Mouse (Mus musculus): ENCODE measurements at regions not wholly inside any gene's neighbourhood (a gene's known extent, or its start where the extent isn't known, plus 50 kb on each side); places are given as distances from the start of the nearest gene placed in this dataset.

DNA sequence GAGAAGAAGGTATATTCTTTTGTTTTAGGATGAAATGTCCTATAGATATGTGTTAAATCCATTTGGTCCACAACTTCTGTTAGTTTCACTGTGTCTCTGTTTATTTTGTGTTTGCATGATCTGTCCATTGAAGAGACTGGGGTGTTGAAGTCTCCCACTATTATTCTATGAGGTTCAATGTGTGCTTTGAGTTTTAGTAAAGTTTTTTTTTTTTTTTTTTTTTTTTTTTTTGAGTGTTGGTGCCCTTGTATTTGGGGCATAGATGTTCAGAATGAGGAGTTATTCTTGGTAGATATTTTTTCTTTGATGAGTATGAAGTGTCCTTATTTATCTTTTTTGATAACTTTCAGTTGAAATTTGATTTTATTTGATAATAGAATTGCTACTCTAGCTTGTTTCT, 301.4 kb upstream of the Tet2 start:
- DNase-seq (ENCODE audit: low read depth, low spot score) = no peak

DNA sequence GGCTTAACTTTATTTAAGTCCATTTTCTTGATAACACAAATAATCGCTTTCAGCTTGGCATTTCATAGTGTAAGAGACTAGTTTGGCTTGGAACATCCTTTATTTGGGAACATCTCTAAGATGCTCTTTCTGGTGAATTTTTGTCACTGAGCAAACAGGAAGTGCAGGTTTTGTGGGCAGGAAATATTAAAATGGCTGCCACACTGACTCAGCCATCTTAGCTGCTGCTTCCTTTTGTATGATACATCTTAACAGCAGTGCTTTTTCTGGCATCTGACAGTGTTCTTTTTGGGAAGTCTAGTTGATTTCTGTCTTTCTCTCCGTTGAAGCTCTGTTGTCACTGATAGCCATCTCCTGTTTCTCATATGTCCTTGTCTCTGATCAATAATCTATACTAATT, 329.4 kb upstream of the Tet2 start:
- DNase-seq (ENCODE audit: low read depth, low spot score) = no peak

DNA sequence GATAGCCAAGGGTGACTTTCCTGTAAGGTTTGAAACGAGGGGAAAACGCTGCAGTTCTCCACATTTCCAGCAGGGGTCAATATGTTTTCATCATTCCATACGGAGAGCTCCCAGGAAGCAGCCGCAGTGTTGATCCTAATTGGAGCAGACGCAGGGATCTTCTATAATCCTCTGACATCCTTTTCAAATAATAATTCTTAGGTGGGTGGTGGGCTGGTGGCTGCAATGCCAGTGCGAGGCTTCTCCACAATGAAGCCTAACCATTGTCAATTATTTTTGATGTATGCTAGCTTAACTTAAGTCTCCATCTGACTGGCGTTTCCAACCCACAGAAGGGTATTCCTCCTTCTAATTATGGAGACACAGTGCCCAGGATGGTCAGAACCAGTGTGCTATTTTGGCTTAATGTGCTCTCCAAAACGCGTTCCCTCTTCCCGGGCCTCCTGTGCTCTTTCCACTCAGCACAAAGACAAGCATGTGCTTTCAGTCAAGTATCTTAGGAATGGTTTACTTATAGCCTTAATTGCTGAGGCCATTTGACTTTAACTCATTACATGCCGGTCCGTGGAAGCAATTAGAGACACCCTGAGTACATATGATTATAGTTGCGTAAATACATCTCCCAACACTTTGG, 331.6 kb upstream of the Tet2 start:
- peak; percentile 84 for DNase-seq (ENCODE audit: low read depth, low spot score)

DNA sequence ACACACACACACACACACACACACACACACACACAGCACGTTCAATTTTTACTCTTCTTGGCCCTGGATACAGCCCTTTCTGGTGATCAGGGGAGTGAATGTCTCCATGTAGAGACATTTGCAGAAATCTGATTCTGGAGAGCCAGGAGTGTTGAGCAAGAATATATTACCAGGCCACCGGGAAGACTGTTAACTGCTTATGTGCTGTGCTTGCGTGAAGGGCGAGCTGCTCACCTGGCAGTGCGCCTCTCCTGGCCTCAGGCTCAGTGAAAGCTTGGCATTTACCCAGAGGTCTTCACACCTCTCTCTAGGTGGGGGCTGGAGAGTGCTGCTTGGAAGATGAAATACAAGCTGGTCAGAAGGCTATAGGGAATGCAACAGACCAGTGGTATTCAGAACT, 332.4 kb upstream of the Tet2 start:
- no peak for DNase-seq (ENCODE audit: low read depth, low spot score)

DNA sequence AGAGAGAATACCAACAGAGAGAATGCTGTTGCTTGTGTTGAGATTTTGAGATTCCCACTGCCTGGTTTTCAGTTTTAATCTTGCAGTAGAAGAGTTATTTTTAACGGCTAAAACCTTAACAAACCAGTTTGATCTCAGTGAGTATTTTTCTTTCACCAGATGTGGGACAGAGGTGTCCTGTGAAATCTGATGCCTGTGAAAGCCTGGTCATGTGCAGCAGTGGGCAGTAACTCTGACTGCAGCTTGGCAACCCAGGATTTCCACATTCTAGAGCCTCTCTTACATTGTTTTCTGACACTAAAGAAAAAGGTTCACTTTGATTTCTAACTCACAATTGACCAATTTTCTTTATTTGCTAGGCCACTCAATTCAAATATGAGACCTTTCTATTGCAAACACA, 335.7 kb upstream of the Tet2 start:
- no peak for DNase-seq (ENCODE audit: low read depth, low spot score)

DNA sequence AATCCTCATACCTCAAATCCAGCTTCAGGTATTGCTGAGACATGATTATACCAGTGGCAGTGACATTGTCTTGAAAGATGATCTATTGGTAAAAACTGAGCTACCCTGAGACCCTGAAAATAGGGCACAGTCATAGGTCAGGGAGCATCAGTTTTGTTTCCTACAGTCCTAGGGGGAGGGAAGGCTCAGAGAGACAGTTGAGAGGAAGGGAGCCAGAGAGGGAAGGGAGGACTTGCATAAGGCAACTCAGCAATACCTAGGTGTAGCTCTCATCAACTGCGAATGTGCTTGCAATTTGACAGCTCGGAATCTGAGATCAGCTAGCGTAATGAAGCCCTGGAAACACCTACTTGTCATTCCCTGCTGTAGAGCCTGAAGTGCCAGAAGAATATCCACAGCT, 334.4 kb upstream of the Cxxc4 start:
- DNase-seq (ENCODE audit: low read depth, low spot score) = no peak

DNA sequence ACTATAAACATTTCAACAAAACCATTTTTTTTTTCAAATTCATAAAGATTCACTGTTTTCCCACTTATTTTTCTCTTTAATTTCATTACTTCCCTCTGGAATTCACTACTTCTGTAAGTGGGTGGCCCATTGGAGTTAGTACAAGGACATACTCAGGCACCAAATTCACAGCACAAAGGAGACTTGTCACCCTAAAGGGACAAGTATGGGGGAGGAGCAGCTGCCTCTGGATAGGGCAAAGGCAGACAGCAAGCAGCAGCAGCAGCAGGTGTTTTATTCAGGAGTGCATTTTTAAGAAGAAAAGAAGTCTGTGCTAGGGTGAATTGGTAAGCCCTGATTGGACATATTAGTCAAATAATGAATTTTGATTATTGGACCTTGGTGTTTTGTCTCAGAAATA, 314.1 kb upstream of the Cxxc4 start:
- DNase-seq (ENCODE audit: low read depth, low spot score) = no peak

DNA sequence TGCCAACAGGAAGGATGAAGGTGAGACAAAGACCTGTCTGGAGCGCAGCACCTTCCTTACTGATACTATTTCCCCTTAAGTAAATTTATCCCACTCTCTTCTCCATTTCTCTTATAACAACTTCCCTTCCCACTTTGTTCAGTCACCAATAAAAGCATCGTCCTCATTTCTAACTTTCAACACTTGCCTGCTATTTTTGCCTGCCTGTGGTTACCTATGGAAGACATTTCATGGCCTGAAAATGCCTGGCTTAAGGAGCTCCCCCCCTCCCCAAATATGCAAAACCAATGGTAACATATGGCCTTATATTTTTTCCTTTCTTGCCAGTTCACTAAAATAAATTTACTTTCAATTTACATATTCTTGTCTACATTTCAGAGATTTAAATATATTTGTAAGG, 271.0 kb upstream of the Cxxc4 start:
- no peak for DNase-seq (ENCODE audit: low read depth, low spot score)

DNA sequence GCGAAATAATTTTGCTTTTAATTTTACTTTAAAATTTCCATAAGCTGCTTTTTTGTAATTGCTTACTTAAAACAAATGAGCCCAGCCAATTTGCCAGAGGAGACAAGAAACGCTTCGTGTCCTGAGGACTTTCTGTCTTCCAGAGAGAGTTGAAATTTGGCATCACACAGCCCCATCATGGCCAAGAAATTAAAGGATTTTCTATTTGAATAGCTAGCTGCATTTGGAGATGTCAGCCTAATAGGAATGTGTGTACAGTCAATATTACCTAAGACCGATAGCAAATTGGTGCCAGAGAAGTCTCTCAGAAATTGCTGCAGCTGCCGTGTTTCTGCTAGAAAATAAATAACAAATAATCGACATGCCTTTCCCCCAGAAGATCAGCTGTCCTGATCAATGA, 268.1 kb upstream of the Cxxc4 start:
- DNase-seq (ENCODE audit: low read depth, low spot score) = no peak

DNA sequence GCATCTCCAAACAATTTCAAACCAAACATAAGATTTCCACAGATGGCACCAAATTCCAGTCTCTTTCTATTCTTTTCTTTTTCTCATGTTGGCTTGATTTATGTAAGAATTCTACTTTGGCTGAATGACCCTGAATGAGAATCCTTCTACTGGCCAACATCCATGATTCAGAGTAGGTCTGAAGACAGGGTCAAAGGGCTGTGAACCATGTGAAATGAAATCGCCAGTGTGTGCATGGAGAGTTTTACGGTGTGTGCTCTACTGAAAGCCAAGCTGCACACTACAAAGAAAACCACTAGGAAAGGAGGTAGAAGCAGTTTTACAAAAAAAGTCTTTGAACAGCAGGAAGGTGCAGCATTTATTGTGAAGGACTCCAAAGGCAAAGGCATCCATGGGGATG, 263.5 kb upstream of the Cxxc4 start:
- DNase-seq (ENCODE audit: low read depth, low spot score) = no peak

DNA sequence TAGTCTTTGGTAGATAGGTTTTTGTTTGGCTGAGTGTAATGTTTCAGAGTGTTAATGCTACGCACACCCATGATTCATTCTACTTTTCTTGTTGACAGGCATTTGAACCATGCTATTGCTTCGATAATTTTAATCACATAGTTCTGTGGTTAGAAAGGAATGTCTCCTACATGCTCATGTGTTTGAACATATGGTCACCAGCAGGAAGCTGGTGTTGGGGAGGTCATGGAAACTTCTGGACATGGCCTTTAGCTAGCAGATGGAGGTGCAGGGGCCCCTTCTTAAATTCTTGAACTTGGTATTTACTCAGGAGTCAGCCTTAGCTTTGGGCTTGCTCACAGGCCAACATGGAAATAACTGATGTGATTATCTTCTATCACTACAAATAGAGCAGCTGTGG, 248.6 kb upstream of the Cxxc4 start:
- no peak for DNase-seq (ENCODE audit: low read depth, low spot score)

DNA sequence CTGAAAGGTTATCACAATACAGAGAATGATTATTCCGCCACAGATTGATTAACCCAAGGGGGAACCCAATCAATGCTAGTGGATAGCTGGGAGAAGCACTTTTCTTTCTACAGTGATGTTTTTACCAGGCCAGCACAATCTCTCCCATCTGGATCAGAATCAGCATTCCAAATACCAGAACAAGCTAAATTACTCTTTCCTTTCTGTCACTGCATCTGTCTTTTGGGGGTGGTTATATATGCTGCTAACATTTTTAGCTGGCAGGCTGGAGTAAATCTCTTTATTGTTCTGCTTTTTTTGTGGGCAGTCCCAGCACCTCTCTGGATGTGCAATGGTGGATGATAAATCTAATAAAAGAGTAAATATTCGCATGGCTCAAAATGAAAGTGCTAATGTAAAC, 242.3 kb upstream of the Cxxc4 start:
- no peak for DNase-seq (ENCODE audit: low read depth, low spot score)

DNA sequence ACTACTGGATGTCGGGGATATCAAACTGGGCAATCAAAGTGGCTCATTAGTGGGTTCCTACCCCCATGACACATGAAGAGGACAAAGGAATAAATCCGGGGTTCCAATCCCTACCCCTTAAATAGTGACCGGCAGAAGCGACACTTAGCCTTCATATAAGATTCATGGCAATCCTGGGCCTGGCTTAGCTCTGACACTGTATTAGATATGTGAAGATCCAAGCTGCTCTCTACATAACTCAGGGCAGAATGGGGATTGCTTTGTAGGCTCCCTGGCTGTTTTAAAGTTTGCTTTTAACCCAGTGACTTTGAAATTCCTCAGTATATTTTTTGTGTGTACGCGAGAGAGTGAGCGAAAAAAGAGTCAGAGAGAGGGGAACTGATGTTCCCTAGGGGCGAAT, 236.3 kb upstream of the Cxxc4 start:
- no peak for DNase-seq (ENCODE audit: low read depth, low spot score)

DNA sequence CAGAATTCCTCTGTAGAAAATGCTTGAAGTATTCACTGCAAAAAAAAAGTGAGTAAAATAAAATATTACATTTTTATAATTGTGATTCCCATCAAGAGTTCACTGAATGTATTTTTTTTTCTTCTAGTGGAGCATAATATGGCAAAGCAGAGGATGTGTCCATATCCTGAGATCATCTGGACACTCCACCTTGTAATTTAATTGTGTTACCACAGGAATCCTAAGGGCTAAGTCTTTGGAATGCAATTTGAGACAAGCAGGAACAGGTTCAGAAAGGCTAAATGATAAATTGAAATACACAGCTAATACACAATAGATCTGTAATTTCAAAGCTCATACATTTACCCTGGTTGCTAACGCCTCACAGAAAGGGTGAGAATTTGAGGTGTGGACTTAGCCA, 235.7 kb upstream of the Cxxc4 start:
- no peak for DNase-seq (ENCODE audit: low read depth, low spot score)

DNA sequence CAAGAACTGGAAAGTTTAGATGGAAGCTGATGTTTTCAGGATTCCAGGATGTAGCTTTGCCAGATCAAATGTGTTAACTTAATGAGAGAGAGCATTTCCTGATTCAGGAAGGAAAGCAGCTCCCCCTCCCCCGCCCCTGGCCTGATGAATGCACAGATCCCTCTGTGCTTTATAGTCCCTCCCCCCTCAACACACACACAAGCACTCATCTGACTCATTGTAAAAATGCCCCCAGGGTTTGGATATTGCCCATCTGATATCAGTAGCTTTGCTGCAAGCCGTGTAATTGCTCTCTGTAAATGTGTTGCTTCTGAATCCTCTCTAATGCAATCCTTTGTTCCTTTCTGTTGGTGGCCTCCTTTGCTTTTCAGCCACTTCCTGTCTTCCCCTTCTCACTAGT, 221.5 kb upstream of the Cxxc4 start:
- no peak for DNase-seq (ENCODE audit: low read depth, low spot score)

DNA sequence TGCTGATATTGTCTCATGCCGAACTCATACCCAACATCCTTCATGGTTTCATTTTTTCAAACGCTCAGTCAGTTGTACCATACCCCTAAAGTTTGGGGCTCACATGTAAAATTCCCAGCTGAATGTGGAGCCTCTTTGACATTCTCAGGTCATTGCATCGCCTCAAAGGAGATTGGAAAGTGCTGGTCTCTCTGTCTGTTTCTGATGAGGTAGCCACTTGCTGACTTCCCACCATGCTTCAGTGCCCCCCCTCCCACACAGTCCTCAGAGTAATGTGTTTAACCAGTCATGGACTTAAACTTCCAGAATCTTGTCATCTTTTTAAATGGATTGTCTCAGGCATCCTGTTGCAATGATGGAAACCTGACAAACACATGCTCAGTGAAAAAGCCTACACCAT, 220.9 kb upstream of the Cxxc4 start:
- no peak for DNase-seq (ENCODE audit: low read depth, low spot score)

DNA sequence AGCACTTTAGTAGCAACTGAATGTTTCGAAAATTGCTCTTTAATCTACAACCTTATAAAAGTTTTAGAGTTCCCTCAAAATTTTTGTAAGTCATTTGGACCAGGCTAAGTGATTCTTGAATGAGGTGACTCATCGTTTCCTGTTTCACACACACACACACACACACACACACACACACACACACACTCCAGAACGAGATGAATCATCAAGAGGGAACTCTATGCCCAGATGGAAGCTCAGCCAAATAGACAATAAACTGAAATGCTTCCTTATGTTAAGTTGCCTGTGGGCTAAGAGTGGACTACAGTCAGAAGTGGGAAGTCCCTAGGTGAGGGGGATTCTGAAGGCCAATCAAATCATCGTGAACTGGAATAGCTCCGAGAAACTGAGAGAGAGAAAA, 202.4 kb upstream of the Cxxc4 start:
- no peak for DNase-seq (ENCODE audit: low read depth, low spot score)

DNA sequence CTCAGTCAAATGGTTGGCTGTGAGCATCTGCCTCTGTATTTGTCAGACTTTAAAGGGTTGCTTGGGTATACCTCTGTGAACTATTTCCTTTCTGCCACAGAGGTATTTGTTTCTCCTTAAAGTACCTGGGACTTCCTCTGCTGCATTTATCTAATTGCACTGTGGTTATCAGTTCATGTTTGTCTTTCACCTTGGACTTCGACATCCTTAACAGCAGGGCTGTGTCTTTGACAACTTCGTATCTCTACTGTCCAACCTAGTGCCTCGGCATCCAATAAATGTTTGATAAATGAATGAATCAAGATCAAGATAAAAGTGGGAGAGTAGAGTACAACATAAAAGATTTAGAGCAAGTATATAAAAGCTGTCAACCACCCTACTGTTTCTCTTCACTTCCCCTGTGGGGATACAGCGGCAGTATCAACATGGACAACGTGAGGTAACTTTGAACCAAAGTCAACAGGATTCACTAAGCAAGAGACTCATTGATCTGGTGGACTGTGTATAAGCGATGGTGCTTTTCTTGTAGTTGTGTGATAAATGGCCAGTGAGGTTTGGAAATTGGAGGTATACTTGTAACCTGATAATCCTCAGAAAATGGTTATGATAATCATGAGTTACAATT, 199.9 kb upstream of the Cxxc4 start:
- DNase-seq (ENCODE audit: low read depth, low spot score) = no peak

DNA sequence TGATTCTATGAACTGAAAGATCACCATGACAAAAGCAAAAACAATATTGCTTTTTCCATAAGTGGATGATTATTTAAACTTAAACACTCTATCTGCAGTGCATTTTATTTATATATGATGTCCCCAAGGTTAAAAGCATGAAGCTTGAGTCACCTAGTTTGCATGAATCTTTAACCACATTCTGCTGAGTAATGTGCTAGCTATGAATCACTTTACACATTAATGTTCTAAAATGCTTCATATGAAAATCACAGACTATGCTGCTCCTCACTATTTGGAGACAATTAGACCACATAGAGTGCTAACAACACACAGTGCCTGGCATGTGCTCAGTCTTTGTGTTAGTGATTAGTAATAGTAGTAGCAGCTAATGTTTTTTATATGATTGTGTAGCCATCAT, 185.6 kb upstream of the Cxxc4 start:
- no peak for DNase-seq (ENCODE audit: low read depth, low spot score)

DNA sequence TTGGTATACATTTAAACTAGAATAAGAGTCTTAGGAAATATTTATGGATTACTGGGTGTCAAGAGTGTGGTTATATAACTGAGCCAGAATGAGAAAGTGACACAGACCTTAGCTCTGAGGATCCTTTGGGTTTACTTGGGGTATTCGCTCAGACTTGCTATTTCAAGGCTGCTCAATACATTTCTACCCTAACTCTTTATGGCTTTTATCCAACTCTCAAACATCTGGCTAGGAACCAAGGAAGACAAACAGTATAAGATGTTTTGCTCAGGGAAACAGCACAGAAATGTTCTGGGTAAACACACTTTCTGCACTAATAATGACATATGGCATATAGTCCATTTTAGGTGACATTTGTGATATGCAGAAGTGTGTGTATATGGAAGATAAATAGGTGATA, 153.8 kb upstream of the Cxxc4 start:
- DNase-seq (ENCODE audit: low read depth, low spot score) = no peak

DNA sequence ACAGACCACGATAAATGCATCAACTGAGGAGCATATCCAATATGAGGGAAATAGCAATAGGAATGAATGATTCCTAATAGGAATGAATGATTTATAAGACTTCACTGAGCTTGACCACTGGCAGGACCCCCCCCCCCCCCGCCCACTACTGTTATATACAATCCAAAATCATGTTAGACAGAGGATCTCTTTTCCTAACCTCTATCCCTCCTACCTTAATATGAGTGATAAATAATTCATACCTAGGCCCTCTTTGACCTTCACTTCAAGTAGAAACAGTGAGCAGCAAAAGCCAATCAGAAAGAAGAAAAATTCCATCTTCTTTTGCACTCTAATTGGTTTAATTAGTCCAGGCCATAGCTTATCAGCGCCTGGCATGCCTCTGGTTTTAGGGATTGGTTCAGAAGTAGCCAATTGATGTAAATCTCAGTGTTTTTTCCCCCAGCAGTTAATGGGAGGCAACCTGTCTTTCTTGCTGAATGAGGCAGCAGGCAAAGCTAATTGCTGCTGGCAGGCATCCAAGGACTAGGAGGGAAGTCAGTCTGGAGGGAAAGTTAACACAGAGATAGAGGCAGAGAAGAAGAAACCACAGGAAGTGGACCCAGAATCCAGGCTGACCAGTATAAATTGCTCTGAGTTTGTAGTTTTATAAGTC, 136.7 kb upstream of the Cxxc4 start:
- peak; percentile 5 for DNase-seq (ENCODE audit: low read depth, low spot score)

DNA sequence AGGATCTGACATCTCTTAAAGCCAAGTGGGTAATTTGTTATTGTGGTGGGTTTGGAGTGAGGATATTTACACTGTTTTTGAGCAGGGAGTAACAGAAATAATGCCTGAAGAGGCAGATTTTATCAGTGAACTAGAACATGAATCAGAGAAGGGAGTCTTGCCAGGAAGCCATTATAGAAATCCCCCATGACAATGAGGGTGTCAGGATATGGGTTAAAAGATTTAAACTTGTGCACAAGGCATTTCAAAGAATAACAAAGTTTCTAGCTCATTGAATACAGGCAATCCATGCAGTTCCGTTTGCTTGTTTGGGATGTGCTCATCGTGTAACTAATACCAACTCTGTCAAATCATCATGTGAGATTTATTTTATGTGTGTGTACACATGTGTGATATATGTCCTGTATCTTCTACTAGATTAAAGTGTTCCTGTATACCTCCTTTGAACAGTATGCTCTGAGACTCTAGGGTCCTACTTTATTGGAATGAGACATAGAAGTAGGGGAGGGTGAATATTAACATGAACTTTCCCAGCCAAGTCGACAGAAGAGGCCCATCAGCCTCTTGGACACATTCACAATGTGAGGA, 134.0 kb upstream of the Cxxc4 start:
- DNase-seq (ENCODE audit: low read depth, low spot score) = no peak

DNA sequence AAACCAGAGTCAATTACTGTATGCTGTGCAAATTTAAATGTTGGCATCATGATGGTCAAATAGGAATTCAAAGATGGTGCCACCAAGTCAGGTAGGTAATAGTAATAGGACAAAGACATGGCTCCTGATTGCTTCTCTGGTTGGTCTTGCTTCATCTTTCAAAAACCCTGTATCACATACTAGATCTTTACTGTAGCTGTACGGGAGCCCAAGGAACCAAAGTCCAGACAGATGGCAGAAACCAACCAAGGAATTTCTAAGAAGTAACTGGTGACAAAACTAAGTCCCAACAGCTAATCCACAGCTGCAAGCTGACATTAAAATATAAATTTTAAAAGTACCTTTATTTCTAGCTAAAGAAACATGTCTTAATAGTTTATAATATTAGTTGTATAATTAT, 131.7 kb upstream of the Cxxc4 start:
- no peak for DNase-seq (ENCODE audit: low read depth, low spot score)
